Mouse (Mus musculus): ENCODE measurements around the gene Lifr. TPM values are rescaled to one million over a fixed set of nuclear protein-coding genes. Genes with fewer than 3 reads are reported as not detected.

The Lifr gene
- polyA plus RNA-seq, 1 experiment: 14.8 TPM

DNA sequence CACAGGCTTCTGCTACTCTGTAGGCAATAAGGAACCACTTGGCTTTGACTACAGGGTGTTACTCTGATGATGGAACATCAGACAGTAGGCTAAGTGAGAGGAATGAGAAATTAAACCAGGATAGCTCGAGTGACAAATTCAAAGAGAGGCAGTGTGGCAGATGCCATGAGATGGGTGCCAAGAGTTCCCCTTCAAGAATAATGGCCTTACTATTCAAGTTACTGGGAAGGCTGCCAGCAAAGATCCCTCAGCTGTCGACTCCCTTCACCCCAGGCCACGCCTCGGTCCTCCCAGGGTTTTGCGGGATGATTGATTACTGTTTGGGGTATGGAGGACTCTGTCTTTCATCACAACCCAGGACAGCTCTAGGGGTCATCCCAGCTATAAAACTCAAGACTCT, 28.4 kb downstream of the Lifr start:
- Histone ChIP-seq H3K4me3 (no peak overlapping the region), H3K4me2 (ENCODE audit: low read depth) (peak overlapping the region; percentile 54), H3K36me3 (ENCODE audit: control insufficient read depth, insufficient read depth) (no peaks in the 10 kb centered on the region), H3K79me2 (ENCODE audit: control insufficient read depth, insufficient read depth) (no peaks in the 10 kb centered on the region), H3K27me3 (ENCODE audit: control insufficient read depth, insufficient read depth, insufficient read length) (no peaks in the 10 kb centered on the region), H3ac (ENCODE audit: control insufficient read depth, insufficient read length) (no peak overlapping the region)
- TF ChIP-seq MYOD1 (IDR thresholded peaks at IDR 0.05; ENCODE audit: control insufficient read depth in 1 of 3, insufficient read length in 2 of 3, low read depth in 2 of 3) (peak; percentile 97 to 99 (median 98)), POLR2AphosphoS2 (IDR thresholded peaks at IDR 0.05; ENCODE audit: insufficient read length, low read depth) (no peak), CEBPB (IDR thresholded peaks at IDR 0.05; ENCODE audit: insufficient read depth, poor library complexity, severe bottlenecking) (peak; percentile 35; the same call in 1 of the 2 replicates), USF1 (IDR thresholded peaks at IDR 0.05; ENCODE audit: low read depth) (no peak), MYOG (IDR thresholded peaks at IDR 0.05; ENCODE audit: control insufficient read depth in 1 of 3, insufficient read depth in 1 of 3, insufficient read length in 2 of 3, low read depth in 2 of 3) (peak; percentile 46 to 92 (median 85)), E2F4 (IDR thresholded peaks at IDR 0.05; ENCODE audit: insufficient read depth) (no peak), TCF3 (IDR thresholded peaks at IDR 0.05; ENCODE audit: insufficient read length, low read depth) (peak; percentile 72), MAX (IDR thresholded peaks at IDR 0.05; ENCODE audit: low read depth) (no peak), REST (IDR thresholded peaks at IDR 0.05; ENCODE audit: insufficient read depth, insufficient read length) (no peak), TCF12 (IDR thresholded peaks at IDR 0.05; ENCODE audit: insufficient read depth, poor library complexity, severe bottlenecking) (peak; percentile 90), SRF (IDR thresholded peaks at IDR 0.05; ENCODE audit: control insufficient read depth, insufficient read length, low read depth) (no peak), POLR2A (IDR thresholded peaks at IDR 0.05; ENCODE audit: insufficient read length, low read depth) (no peak)

GRCm38 (mm10) chr15:7119930-7120512, 29.6 kb downstream of the Lifr start:
- no peak overlapping the region for H3ac ChIP-seq (ENCODE audit: control insufficient read depth, insufficient read length)
- TF ChIP-seq POLR2A (IDR thresholded peaks at IDR 0.05; ENCODE audit: insufficient read length, low read depth): no peak
- TF ChIP-seq MYOG (IDR thresholded peaks at IDR 0.05; ENCODE audit: control insufficient read depth in 1 of 3, insufficient read depth in 1 of 3, insufficient read length in 2 of 3, low read depth in 2 of 3): no peak
- no peak for TF ChIP-seq SRF (IDR thresholded peaks at IDR 0.05; ENCODE audit: control insufficient read depth, insufficient read length, low read depth)
- H3K36me3 ChIP-seq (ENCODE audit: control insufficient read depth, insufficient read depth): no peaks in the 10 kb centered on the region
- H3K4me2 ChIP-seq (ENCODE audit: low read depth): no peak overlapping the region
- H3K27me3 ChIP-seq (ENCODE audit: control insufficient read depth, insufficient read depth, insufficient read length): no peaks in the 10 kb centered on the region
- no peaks in the 10 kb centered on the region for H3K79me2 ChIP-seq (ENCODE audit: control insufficient read depth, insufficient read depth)
- H3K4me3 ChIP-seq: no peak overlapping the region

- H3K4me2 ChIP-seq (ENCODE audit: low read depth): peak overlapping the region; percentile 4
- H3K36me3 ChIP-seq (ENCODE audit: control insufficient read depth, insufficient read depth): no peaks in the 10 kb centered on the region
- H3K4me3 ChIP-seq: no peak overlapping the region
- H3K27me3 ChIP-seq (ENCODE audit: control insufficient read depth, insufficient read depth, insufficient read length): no peaks in the 10 kb centered on the region
- TF ChIP-seq MYOG (IDR thresholded peaks at IDR 0.05; ENCODE audit: control insufficient read depth in 1 of 3, insufficient read depth in 1 of 3, insufficient read length in 2 of 3, low read depth in 2 of 3) (peak in 1 of 3 experiments; percentile 2), REST (IDR thresholded peaks at IDR 0.05; ENCODE audit: insufficient read depth, insufficient read length) (no peak)
- no peaks in the 10 kb centered on the region for H3K79me2 ChIP-seq (ENCODE audit: control insufficient read depth, insufficient read depth)
- H3ac ChIP-seq (ENCODE audit: control insufficient read depth, insufficient read length): no peak overlapping the region
Observed at GRCm38 (mm10) chr15:7123781-7124450, 33.5 kb downstream of the Lifr start.

GRCm38 (mm10) chr15:7126171-7126570, 35.8 kb downstream of the Lifr start:
- H3K4me3 ChIP-seq: no peak overlapping the region
- H3K79me2 ChIP-seq (ENCODE audit: control insufficient read depth, insufficient read depth): peaks cover 15% of the 10 kb centered on the region
- H3K4me2 ChIP-seq (ENCODE audit: low read depth): no peak overlapping the region
- H3K36me3 ChIP-seq (ENCODE audit: control insufficient read depth, insufficient read depth): no peaks in the 10 kb centered on the region
- no peaks in the 10 kb centered on the region for H3K27me3 ChIP-seq (ENCODE audit: control insufficient read depth, insufficient read depth, insufficient read length)
- TF ChIP-seq POLR2AphosphoS2 (IDR thresholded peaks at IDR 0.05; ENCODE audit: insufficient read length, low read depth): no peak
- no peak for TF ChIP-seq MAX (IDR thresholded peaks at IDR 0.05; ENCODE audit: low read depth)
- TF ChIP-seq MYOD1 (IDR thresholded peaks at IDR 0.05; ENCODE audit: control insufficient read depth in 1 of 3, insufficient read length in 2 of 3, low read depth in 2 of 3): no peak
- TF ChIP-seq CEBPB (IDR thresholded peaks at IDR 0.05; ENCODE audit: insufficient read depth, poor library complexity, severe bottlenecking): no peak
- TF ChIP-seq TCF3 (IDR thresholded peaks at IDR 0.05; ENCODE audit: insufficient read length, low read depth): no peak
- no peak for TF ChIP-seq E2F4 (IDR thresholded peaks at IDR 0.05; ENCODE audit: insufficient read depth)
- no peak for TF ChIP-seq USF1 (IDR thresholded peaks at IDR 0.05; ENCODE audit: low read depth)
- TF ChIP-seq TCF12 (IDR thresholded peaks at IDR 0.05; ENCODE audit: insufficient read depth, poor library complexity, severe bottlenecking): no peak
- no peak for TF ChIP-seq REST (IDR thresholded peaks at IDR 0.05; ENCODE audit: insufficient read depth, insufficient read length)
- no peak for TF ChIP-seq POLR2A (IDR thresholded peaks at IDR 0.05; ENCODE audit: insufficient read length, low read depth)
- TF ChIP-seq SRF (IDR thresholded peaks at IDR 0.05; ENCODE audit: control insufficient read depth, insufficient read length, low read depth): no peak
- no peak for TF ChIP-seq MYOG (IDR thresholded peaks at IDR 0.05; ENCODE audit: control insufficient read depth in 1 of 3, insufficient read depth in 1 of 3, insufficient read length in 2 of 3, low read depth in 2 of 3)
- no peak overlapping the region for H3ac ChIP-seq (ENCODE audit: control insufficient read depth, insufficient read length)

- Histone ChIP-seq H3K79me2 (ENCODE audit: control insufficient read depth, insufficient read depth) (peaks cover 35% of the 10 kb centered on the region), H3K36me3 (ENCODE audit: control insufficient read depth, insufficient read depth) (peaks cover 6% of the 10 kb centered on the region), H3K27me3 (ENCODE audit: control insufficient read depth, insufficient read depth, insufficient read length) (no peaks in the 10 kb centered on the region), H3K4me3 (peak overlapping the region; percentile 33), H3K4me2 (ENCODE audit: low read depth) (peak overlapping the region; percentile 83), H3ac (ENCODE audit: control insufficient read depth, insufficient read length) (peak overlapping the region; percentile 73)
- TF ChIP-seq POLR2A (IDR thresholded peaks at IDR 0.05; ENCODE audit: insufficient read length, low read depth) (no peak), USF1 (IDR thresholded peaks at IDR 0.05; ENCODE audit: low read depth) (peak; percentile 52)
Observed at GRCm38 (mm10) chr15:7128627-7129126, 38.3 kb downstream of the Lifr start.

Data from myocyte (in vitro differentiated cells).